Mouse (Mus musculus): ENCODE measurements around the gene Mettl7a1.

Mettl7a1 gene

GRCm38 (mm10) chr15:100300499-100300898, 3.4 kb upstream of the Mettl7a1 start:
- whole genome bisulfite sequencing: 75% methylated on average over 6 of the region's 6 CpGs

DNA sequence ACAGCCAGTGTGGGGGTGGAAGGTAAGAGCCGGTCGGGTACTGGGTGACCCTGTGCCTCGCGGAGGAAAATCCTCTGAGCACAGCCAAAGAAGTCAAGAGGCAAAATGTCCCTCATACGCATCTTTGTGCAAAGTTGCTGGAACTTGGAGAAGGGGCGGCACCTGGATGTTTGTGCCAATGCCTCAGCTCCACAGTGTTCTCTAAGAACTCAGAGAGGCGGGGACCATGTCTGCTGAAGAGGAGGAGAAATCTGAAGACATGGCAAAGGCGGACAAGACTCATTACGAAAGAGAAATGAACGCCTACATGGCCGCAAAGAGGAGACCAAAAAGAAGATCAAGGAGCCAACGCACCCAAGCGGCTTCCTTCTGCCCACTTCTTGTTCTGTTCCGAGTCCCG, 2.4 kb upstream of the Mettl7a1 start:
- 55% methylated on average over 15 of the region's 15 CpGs for WGBS

- 42% methylated on average over 8 of the region's 8 CpGs for WGBS
Measured at GRCm38 (mm10) chr15:100303428-100304018, 417 bp upstream of the Mettl7a1 start.

- WGBS: 85% methylated on average over 2 of the region's 2 CpGs
Measured at GRCm38 (mm10) chr15:100306201-100306600, 2.3 kb downstream of the Mettl7a1 start.

DNA sequence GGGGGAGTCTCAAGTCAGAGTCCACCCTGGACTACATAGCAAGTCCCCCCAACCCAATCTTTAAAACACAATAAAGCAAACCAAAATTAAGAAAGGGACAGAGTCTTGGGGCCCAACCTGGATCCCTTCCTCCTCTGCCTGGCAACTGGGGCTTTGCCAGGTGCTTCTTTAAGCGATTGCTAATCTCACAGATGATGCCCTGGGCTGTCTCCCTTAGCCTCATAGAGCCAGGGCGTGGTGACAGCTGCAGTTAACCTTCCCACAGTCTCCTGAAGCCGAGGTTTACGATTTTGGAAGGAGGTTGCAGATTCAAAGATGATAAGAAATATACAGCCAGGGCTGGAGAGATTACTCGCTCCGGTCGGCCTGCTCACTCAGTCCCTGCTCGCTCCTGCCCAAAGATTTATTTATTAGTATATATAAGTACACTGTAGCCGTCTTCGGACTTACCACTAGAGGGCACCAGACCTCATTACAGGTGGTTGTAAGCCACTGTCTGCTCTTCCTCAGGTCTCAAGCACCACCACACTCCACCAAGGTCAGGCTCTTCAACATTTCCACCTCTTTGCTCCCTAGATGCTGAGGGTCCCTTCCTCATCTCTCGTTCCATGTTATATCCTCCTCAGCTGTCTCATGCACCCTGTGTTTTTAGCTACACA, 3.6 kb downstream of the Mettl7a1 start:
- WGBS: 43% methylated on average over 11 of the region's 11 CpGs

GRCm38 (mm10) chr15:100312346-100312745, 8.4 kb downstream of the Mettl7a1 start:
- WGBS: 94% methylated on average over 2 of the region's 2 CpGs

GRCm38 (mm10) chr15:100314448-100315145, 10.7 kb downstream of the Mettl7a1 start:
- WGBS: 92% methylated on average over 5 of the region's 5 CpGs

DNA sequence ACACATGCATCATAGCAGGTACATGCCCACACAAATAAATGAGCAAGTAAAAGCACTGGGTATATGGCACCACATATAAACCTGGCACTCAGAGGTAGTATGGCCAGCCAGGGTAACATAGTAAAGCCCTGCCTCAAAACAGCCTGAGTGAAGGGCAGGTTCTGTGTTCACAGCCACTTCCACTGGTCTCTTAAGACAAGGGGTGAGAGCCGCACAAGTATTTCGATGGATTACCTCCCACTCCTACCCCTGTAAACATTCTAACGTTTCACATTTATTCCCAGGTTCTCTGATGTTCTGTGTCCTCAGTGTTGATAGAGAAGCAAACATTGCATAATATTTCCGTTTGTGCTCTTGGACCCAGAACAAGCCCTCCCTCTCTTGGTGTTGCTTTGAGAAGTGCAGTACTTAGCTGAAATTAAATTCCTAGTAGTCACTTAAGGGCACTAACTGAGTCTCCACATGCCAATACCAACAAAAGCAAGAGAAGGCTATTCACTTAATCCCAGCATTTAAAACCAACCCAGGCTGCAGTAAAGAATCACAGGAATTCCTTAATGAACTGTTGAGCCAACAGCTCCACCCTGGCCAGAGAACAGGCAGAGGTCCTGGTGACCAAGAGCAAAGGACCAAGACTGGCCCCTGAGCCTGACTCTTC, 14.2 kb downstream of the Mettl7a1 start:
- 42% methylated on average over 4 of the region's 4 CpGs for WGBS

GRCm38 (mm10) chr15:100319884-100320283, 15.9 kb downstream of the Mettl7a1 start:
- WGBS: 96% methylated on average over 1 of the region's 1 CpGs

DNA sequence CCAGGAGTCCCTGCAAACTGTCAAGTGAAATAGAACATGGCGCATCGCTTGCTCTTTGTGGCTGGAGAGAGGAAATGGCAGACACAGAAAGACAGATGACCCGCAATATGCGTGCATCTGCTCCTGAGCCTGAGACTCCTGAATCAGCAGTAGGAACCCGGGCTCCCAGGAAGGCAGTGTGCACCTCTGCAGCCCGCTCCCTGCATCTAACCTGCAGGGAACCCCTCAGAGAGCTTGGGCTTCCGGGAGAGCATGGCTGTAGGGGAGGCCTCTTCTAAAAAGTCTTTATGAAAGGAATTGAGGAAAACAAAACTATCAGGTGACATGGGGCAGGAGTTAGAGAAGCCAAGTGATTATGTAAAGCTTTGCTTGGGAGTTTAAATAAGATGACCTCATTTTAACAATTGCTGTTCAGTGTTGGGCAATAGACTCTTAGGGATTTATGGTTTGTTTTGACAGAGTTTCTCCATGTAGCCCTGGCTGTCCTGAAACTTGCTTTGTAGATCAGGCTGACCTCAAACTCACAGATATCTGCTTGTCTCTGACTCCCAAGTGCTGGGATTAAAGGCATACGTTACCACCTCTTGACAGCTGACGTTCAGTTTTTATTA, 16.5 kb downstream of the Mettl7a1 start:
- WGBS: 83% methylated on average over 9 of the region's 9 CpGs

DNA sequence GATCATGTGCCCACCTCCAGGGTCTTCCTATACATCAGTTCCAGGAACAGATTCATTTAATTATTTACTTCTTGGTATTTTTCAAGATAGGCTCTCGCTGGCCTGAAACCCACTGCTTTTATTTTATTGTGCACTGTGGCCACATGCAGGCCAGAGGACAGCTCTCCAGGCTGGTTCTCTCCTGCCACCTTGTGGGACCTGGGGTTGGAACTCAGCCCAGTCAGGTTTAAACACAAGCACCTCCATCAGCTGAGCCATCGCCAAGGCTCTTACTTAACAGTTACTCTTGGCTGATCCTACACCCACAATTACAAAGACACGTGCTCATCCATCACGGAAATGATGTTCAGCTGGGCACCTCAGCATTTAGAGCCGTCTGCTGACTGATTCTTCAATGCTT, 17.2 kb downstream of the Mettl7a1 start:
- 54% methylated on average over 5 of the region's 5 CpGs for WGBS

DNA sequence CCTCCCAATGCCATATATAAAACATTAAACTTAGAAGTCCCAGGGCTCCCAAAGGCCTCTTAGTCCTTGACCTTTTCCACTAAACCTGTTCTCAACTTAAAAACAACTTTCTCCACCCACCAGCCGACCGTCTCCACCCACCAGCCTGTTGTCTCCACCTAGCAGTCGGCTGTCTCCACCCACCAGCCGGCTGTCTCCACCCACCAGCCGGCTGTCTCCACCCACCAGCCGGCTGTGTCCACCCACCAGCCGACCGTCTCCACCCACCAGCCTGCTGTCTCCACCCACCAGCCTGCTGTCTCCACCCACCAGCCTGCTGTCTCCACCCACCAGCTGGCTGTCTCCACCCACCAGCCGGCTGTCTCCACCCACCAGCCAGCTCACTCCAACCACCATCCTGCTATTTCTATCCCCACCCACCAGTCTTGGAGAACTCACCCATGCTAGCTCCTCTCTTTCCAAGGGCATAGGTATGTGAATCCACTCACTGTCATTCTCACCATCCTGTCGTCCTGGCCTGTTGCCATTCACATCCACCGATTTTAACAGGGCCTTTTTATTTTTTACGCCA, 20.2 kb downstream of the Mettl7a1 start:
- WGBS: 44% methylated on average over 12 of the region's 12 CpGs

GRCm38 (mm10) chr15:100325235-100325634, 21.3 kb downstream of the Mettl7a1 start:
- WGBS: 94% methylated on average over 3 of the region's 3 CpGs

DNA sequence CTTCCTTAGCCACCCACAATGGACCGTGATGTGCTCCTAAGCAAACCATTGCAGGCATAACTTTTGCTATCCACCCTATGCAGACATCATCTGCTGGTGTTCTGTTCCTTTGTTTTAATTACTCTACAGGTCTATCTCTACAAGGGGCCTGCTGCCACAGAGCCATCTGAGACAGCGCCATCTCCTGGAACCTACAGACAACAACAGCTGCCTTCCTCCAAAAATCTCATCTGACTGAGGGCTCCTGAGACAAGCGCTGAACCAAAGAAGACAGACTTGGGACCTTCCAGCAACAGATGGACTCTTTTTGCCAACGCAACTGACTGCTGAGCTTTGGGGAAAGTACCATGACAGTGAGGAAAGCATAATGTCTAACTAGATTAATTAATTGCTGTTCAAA, 24.1 kb downstream of the Mettl7a1 start:
- WGBS: 74% methylated on average over 4 of the region's 4 CpGs

DNA sequence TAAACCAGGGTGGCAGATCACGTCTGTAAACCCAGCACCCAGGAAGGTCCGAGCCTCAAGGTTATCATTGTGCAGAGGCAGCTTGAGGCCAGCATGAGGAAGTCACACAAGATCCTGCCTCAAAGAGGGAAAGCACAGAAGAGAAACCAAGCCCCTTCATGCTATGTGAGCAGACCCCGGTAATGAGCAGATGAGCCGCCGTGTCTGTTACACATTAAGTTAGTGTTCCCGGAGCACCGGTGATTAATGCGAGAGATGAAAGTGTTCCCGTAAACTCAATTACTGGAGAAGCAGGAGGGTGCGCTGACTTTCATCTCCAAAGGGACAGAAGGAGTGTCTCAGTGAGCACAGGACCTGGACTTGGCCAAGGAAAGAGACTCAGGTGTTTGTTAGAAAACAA, 25.4 kb downstream of the Mettl7a1 start:
- WGBS: 79% methylated on average over 10 of the region's 10 CpGs

DNA sequence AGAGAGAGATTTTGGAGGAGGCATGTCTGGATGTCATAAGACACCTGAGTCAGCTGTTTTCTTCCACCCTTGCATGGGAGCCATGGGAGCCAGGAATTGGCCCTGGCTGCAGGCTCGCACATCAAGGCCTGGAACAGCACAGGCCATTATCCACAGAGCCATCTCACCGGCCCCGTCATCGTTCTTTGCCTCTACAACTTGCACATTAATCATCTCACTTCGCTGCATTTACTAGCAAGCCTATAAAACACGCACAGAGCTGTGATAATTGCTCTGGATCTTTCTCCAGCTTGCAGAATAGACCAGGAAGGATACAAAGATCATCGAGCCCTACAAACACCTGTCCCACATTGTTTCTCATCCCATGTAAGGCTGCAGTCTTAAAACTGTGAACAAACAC, 26.8 kb downstream of the Mettl7a1 start:
- 86% methylated on average over 7 of the region's 7 CpGs for WGBS

- WGBS: 64% methylated on average over 3 of the region's 10 CpGs
Measured at GRCm38 (mm10) chr15:100332077-100332961, 28.4 kb downstream of the Mettl7a1 start.

DNA sequence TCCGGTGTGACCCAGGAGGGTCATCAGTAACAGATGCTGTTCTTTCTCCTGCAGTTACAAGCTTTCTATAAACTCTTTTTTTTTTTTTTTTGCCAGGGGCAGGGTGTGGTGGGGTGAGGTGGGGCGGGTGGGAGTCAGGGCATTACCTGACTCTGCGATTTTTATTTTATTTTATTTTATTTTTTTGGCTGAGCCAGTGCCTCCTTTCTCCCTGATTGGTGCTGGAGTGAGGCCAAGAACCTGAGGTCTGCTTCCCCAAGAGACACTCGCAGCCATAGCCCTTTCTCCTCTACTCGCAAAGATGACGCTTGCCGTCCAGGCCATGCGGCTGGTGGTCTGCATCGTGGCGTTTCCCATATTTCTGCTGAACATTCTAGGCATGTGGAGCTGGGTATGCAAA, 30.7 kb downstream of the Mettl7a1 start, which contains the start of gene Mettl7a3:
Mettl7a3 (plus strand) TSS at position 301 of the 400 bp plus-strand sequence.
- WGBS: 70% methylated on average over 10 of the region's 10 CpGs

DNA sequence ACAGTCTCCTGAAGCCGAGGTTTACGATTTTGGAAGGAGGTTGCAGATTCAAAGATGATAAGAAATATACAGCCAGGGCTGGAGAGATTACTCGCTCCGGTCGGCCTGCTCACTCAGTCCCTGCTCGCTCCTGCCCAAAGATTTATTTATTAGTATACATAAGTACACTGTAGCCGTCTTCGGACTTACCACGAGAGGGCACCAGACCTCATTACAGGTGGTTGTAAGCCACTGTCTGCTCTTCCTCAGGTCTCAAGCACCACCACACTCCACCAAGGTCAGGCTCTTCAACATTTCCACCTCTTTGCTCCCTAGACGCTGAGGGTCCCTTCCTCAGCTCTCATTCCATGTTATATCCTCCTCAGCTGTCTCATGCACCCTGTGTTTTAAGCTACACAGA, 33.9 kb downstream of the Mettl7a1 start:
- 44% methylated on average over 8 of the region's 10 CpGs for WGBS

GRCm38 (mm10) chr15:100341314-100341980, 37.5 kb downstream of the Mettl7a1 start:
- 78% methylated on average over 5 of the region's 5 CpGs for WGBS
